Mouse (Mus musculus) small intestine, adult 2 months (tissue): ENCODE measurements at regions not wholly inside any gene's neighbourhood (a gene's known extent, or its start where the extent isn't known, plus 50 kb on each side); places are given as distances from the start of the nearest gene placed in this dataset.
"Not testable (repeated sequence)": the region's sequence is repeated elsewhere in the genome, so short reads cannot be mapped to it uniquely, and the experiment has no call there.

Experiments used
- CTCF ChIP-seq: fragments of 200-500 bp; IDR thresholded peaks from 2 replicates; pipeline ENCODE4 v1.5.1; 2012; ENCODE audit warnings: low read depth, mild to moderate bottlenecking, control low read depth, inconsistent platforms, low read length, moderate library complexity, mixed read lengths; ENCODE audit not compliant: insufficient replicate concordance, insufficient read length; ENCODE audit errors: extremely low read depth
- POLR2A ChIP-seq: fragments of 200-500 bp; IDR thresholded peaks from 2 replicates; pipeline ENCODE4 v1.6.1; 2012; ENCODE audit warnings: low read depth, mild to moderate bottlenecking, control low read depth, inconsistent platforms, low read length, moderate library complexity

DNA sequence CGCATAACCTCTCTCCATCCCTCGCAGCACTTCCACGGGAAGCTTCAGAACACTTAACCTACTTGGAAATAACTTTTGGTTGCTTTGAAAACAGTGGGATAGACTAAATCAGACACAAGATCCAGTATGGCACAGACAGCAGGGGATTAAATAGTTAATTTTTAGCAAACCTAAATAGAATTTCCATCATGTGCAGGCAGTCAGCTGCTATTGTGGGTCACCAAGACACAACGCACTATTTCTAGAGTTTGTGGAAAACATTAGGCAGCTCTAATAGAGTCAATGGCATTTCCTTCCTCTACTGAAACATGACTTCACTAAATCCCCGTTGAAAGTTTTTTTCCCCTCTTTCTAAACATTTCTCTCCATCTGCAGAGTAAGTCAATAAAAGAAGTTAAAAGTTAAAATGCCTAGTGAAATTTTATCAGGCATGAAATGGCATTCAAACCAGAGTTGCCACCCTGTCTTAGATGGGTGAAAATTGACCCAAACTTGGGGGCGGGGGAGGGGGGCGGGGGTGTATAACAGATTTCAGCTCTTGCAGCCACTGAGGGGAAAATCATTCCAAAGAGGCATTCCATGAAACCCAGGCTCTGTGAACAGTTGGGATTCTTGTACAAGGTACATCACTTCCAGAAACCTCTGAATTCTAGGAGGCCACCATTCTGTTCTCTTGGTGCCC is 142.3 kb upstream of the Cdk6 start:
- not testable (repeated sequence) for TF ChIP-seq POLR2A, CTCF
